ENCODE assay signal across 17 mouse cellular contexts in the genomic region with DNA sequence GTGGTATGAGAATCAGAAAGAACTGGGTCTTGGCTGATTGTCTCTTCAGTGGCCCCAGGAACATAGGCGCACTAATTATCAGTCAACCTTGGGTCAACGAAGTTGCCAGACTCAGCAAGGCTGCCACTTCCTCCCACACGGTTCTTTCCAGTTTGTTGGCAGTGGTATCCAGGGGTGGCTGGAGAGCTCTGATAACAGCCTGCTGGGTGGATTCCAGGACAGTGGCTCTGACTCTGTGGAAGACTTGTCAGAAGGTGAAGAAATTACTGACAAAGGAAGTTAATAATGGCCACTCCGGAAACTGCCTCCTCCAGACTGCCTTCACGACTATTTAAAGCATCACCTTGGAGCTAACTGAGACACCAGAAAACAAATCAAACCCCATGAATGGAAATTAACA. TPM values are rescaled to one million over a fixed set of nuclear protein-coding genes. Genes with fewer than 3 reads are reported as not detected.
DNase-seq lines count a peak whose midpoint lies in the region; ATAC-seq and TF ChIP-seq lines count a peak whose summit lies in the region.
"Had no signal": no experiment of that assay in that cellular context is flagged by ENCODE, and none has a peak within 500 bp of the region (broad histone marks: within the 10 kb centered on the region; RNA-seq: fewer than 3 reads in every experiment).

No protein-coding gene starts in this region.

- no peaks in the 10 kb centered on the region for H3K27me3 ChIP-seq in heart, postnatal 0 days (ENCODE audit: control insufficient read depth, insufficient read depth, low read length)
- no peaks in the 10 kb centered on the region for H3K27me3 ChIP-seq in forebrain, embryonic 13.5 days
- H3K27me3 ChIP-seq: hindbrain, embryonic 13.5 days had no signal

- H3K4me2 ChIP-seq in heart, postnatal 0 days (ENCODE audit: low read depth, low read length), result no peak overlapping the region
- H3K4me2 ChIP-seq in forebrain, embryonic 13.5 days, result no peak overlapping the region
- H3K4me2 ChIP-seq: hindbrain, embryonic 13.5 days; midbrain, embryonic 11.5 days had no signal

- peak; percentile 13 for DNase-seq in kidney, postnatal 10 days
- DNase-seq in kidney, adult 9 months, result no peak
- peak; percentile 56 for DNase-seq in heart, postnatal 0 days (ENCODE audit: low spot score)
- DNase-seq in ovary, postnatal 36 days (ENCODE audit: low spot score), result peak; percentile 32
- DNase-seq in gastrocnemius, postnatal 14 days, result no peak
- DNase-seq in lung, postnatal 14 days, result no peak
- DNase-seq: B cell, adult 2 months; cerebellum, adult 2 months; kidney, adult 2 months; lung, adult 2 months; thymus, adult 2 months had no signal

- H3K27ac ChIP-seq in heart, postnatal 0 days (ENCODE audit: low read depth), result peak overlapping the region; percentile 48; the same call in 1 of the 2 replicates
- H3K27ac ChIP-seq in forebrain, embryonic 13.5 days, result no peak overlapping the region
- H3K27ac ChIP-seq: hindbrain, embryonic 13.5 days; limb, embryonic 10.5 days had no signal

- no peak overlapping the region for H3K9ac ChIP-seq in heart, postnatal 0 days (replicated peaks; ENCODE audit: low read depth, low read length)
- no peak overlapping the region for H3K9ac ChIP-seq in forebrain, embryonic 13.5 days
- H3K9ac ChIP-seq: hindbrain, embryonic 13.5 days had no signal

- no peaks in the 10 kb centered on the region for H3K9me3 ChIP-seq in heart, postnatal 0 days (replicated peaks; ENCODE audit: control insufficient read depth, low read length)
- no peaks in the 10 kb centered on the region for H3K9me3 ChIP-seq in forebrain, embryonic 13.5 days (replicated peaks)
- H3K9me3 ChIP-seq: hindbrain, embryonic 13.5 days; limb, embryonic 10.5 days had no signal

- 2% methylated on average over 5 of the region's 5 CpGs for WGBS in heart, postnatal 0 days
- WGBS in forebrain, embryonic 13.5 days, result 84% methylated on average over 5 of the region's 5 CpGs

- 0 out of 2 replicates have a peak, but pooled peaks cover 7% of the 10 kb centered on the region for H3K4me1 ChIP-seq in heart, postnatal 0 days (ENCODE audit: control insufficient read depth, insufficient read depth)
- H3K4me1 ChIP-seq in forebrain, embryonic 13.5 days, result no peaks in the 10 kb centered on the region
- H3K4me1 ChIP-seq: hindbrain, embryonic 13.5 days; limb, embryonic 10.5 days had no signal

- no peak for TF ChIP-seq CTCF in heart, postnatal 0 days (IDR thresholded peaks at IDR 0.05; ENCODE audit: low read depth)

- intact Hi-C loops in gastrocnemius, postnatal 14 days (cut with DNase I; ENCODE audit: low total_unique reads), result no loop called here

- no peak overlapping the region for H3K4me3 ChIP-seq in heart, postnatal 0 days (ENCODE audit: low read depth, low read length)
- H3K4me3 ChIP-seq in forebrain, embryonic 13.5 days, result no peak overlapping the region
- H3K4me3 ChIP-seq: hindbrain, embryonic 13.5 days; limb, embryonic 10.5 days; myocyte had no signal

- no peaks in the 10 kb centered on the region for H3K36me3 ChIP-seq in heart, postnatal 0 days (replicated peaks; ENCODE audit: control insufficient read depth, insufficient read depth, low read length)
- H3K36me3 ChIP-seq in forebrain, embryonic 13.5 days (ENCODE audit: poor library complexity, severe bottlenecking), result no peaks in the 10 kb centered on the region
- H3K36me3 ChIP-seq: hindbrain, embryonic 13.5 days; limb, embryonic 10.5 days had no signal

- no peak for TF ChIP-seq EP300 in heart, postnatal 0 days (IDR thresholded peaks at IDR 0.05; ENCODE audit: low read depth)

- ATAC-seq in erythroblast, adult 5-6 weeks (replicated peaks; ENCODE audit: low FRiP score, poor library complexity, severe bottlenecking), result peak; percentile 55; the same call in 1 of the 2 replicates
- peak; percentile 70 for ATAC-seq in heart, postnatal 0 days (ENCODE audit: insufficient read depth, low read depth)
- no peak for ATAC-seq in forebrain, embryonic 13.5 days

RNA-seq across cellular contexts. Expression of gene Ndufb6, which starts 50.5 kb away (rescaled TPM):
- total RNA-seq in erythroblast, adult 5-6 weeks (2015; ENCODE audit: low replicate concordance), result 24.5 and 32.1 TPM in 2 replicates
- total RNA-seq in erythroblast, adult 5-6 weeks (2017; ENCODE audit: low replicate concordance), result 5.6 and 31.8 TPM in 2 replicates
- total RNA-seq in heart, postnatal 0 days (2014; rRNA removed; ENCODE audit: low replicate concordance), result 452 and 553 TPM in 2 replicates
- 1,016 and 1,052 TPM in 2 replicates for polyA plus RNA-seq in heart, postnatal 0 days (2015; fragmentation: Nextera tagmentation; extraction: Ambion mirVana)
- total RNA-seq in gastrocnemius, postnatal 14 days (2021), result 100 to 1,000 TPM; 230 to 264 TPM
- polyA plus RNA-seq in forebrain, embryonic 13.5 days (2015; fragmentation: Nextera tagmentation; extraction: Ambion mirVana), result 306 and 322 TPM in 2 replicates

Comparison
In these comparisons a context has a peak if more than half of its experiments do, and no peak if none do; other contexts are left out.
1. DNase-seq: peak in kidney, postnatal 10 days (single experiment), heart, postnatal 0 days (single experiment) and ovary, postnatal 36 days (single experiment); none in kidney, adult 9 months (single experiment), gastrocnemius, postnatal 14 days (single experiment) and lung, postnatal 14 days (single experiment).
2. RNA of gene Ndufb6, which starts 50.5 kb away (total RNA-seq): 452 to 553 TPM in heart, postnatal 0 days and 230 to 264 TPM in gastrocnemius, postnatal 14 days; 5.6 to 32.1 TPM in erythroblast, adult 5-6 weeks; every median in the first group is over 4 times any median in the second.